Mouse (Mus musculus) lung, postnatal 4 days (tissue): ENCODE results near the gene Dusp1.

Experiments
- DNase-seq, 2 experiments: peaks; one replicate each; pipeline ENCODE4 v3.0.0; 2021

Gene Dusp1

GRCm38 (mm10) chr17:26553033-26553432, 8.9 kb downstream of the Dusp1 start:
- DNase-seq, result no peak

GRCm38 (mm10) chr17:26551104-26551503, 10.8 kb downstream of the Dusp1 start:
- DNase-seq, result no peak

DNA sequence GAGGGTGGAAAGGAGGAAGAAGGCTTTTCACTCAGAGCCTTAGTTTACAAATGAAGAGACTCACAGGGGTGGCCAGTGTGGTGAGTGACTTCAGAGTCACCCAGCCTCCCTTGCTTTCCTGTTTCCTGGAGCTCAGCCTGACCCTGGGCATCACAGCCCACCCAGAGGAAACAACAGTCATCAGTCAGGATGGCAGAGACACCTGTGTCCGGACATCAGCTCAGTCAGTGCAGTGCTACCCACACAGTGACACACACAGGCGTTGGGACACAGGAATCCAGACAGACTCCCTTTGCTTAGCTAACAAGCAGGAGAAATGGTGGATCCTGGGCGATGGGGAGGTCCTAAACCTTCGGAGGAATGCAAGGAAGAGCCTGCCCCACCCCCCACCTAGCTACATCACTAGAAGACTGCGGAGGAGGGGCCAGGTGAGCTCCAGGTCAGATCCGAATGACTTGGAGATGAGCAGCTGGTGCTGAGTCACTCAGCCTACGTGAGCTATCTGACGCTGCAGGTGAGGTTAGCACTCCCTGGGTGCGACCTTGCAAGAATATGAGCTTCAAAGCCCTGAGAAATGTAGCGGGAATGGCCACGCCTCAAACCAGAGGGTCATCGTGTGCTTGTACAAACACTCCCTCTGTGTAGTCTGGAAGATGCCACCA, 12.6 kb downstream of the Dusp1 start:
- DNase-seq, result peak; percentile 54 to 71

DNA sequence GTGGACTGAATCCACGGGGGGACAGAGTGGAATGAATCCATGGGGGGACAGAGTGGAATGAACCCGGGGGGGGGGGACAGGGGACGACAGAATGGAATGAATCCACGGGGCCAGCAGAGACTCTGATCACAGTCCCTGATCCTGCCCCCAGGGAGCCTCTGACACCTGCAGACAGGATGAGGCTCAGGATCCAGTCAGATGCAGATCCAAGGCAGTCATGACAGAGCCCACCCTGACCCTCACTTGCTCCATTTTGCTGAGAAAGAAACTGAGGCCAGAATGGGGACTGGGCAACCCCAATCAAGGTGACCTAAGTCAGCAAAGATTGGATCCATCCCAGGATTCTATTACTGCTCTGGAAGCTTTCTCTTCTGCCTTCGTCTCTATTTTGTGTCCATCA, 13.4 kb downstream of the Dusp1 start:
- DNase-seq, result no peak

GRCm38 (mm10) chr17:26547771-26548170, 14.2 kb downstream of the Dusp1 start:
- peak; percentile 68 to 73 for DNase-seq

DNA sequence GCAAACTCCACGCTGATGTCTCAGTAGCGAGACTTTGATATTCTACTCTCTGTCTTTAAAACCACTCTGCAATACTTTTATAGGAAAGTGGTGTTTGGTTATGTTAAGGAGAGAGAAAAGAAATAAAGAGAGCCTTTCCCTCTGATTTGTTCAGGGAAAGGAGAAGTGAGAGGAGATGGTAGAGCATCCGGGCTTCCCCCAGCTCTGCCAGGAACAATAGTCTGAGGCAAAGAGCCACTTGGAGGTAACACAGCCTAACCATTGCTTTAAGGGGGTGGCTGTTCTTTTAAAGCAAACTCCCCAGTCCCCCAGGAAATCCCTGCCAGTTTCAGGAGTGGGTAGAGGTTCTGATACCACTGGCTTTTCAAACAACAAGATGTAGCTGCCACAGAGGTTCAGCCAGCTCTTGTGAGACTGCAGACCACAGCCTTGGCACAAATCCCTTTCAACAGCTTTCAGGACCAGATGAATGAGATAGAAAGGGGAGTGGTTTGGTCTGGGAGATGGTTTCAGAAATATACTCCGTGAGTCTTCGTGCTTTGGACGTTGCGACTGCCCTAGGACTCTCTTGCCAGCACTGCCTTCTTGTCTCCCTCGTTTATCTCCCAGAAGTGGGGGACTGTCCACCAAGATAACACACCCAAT, 17.5 kb downstream of the Dusp1 start:
- DNase-seq, result no peak

DNA sequence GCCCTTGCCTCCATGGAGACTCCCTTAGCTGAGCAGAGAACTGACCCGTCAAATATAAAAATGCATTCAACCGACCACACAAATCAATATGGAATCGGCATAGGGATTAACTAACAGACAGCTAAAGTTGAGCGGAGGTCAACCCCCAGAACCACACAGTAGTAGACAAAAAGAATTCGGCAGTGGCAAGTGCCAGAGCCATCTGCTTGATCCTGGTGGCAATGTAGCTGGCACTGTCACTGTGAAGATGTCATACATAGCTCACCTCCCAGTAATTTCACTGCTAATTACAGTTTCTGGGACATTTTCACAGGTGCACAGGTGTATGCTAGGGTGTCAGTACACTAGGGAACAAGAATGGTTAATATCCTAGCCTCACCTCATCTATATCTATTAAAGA, 21.8 kb downstream of the Dusp1 start:
- DNase-seq, result no peak

- peak in 1 of 2 experiments; percentile 65 for DNase-seq
These were observed 24.0 kb downstream of the Dusp1 start for GRCm38 (mm10) chr17:26537722-26538471.

GRCm38 (mm10) chr17:26535251-26536136, 26.4 kb downstream of the Dusp1 start:
- DNase-seq, result peak in 1 of 2 experiments; percentile 45

DNA sequence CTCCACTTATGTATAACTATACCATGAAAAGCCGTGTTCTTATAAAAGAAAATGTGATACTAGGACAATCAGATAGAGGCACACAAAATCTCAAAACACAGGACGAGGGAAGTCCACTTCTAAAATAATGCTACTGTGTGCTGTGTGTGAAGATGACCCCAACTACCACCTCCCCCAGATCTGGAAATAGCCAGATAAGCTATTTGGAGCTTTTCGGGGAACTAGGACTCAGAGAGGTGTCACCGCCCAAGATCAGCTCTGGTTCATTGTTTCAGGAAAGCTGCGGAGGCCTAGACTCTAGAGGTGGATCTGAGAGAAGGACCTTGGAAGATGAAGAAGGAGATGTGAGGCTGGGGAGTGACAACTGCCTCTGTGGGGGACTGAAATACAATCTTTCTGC, 27.2 kb downstream of the Dusp1 start:
- no peak for DNase-seq

DNA sequence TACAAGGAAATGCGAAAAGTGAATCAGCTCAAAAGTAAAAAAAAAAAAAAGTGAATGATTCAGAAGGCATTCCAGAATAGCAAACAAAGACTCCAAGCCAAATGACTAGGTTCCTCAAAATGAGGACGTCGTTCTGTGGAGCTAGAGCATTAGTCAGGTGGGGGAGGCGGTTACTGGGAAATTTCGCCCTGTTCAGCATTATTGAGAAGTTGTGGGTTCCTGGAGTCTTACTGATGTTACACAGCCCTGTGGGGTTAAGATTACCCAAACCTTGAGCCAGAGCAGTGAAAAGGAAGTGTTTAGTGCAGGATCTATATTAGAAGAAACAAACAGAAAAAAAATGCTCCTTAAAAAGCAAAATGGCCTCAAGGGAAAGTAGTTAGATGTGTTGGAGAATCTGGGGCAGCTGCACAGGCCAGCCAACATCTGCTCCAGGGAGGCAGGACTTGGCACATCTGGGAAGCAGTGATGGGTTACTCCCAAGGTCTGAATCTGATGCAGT, 28.0 kb downstream of the Dusp1 start:
- DNase-seq, result peak; percentile 62 to 65

DNA sequence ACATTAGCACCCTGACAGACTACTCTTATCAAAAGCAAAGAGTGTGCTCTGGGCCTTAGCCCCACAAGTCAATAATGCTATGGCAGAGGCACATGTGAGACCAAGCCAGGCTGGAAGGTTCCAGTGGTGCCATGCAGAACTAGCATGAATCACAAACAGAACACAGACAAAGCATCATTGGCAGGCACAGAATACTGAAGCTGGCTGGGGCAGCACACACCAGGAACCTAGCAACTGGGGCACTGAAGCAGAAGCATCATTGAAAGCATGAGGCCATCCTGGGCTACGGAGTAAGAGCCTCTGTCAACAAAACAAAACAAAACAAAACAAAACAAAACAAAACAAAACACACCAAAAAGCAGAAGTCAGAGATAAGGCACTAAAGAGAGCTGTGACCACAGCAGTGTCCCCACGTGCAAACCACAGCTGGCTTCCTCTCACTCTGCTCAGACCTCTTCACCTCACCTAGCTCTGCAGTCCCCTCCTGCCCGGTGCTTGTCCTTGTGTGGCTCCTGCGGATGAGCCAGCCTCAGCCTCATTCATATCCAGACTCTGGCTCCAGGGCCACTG, 29.4 kb downstream of the Dusp1 start:
- DNase-seq, result peak; percentile 35 to 36

DNA sequence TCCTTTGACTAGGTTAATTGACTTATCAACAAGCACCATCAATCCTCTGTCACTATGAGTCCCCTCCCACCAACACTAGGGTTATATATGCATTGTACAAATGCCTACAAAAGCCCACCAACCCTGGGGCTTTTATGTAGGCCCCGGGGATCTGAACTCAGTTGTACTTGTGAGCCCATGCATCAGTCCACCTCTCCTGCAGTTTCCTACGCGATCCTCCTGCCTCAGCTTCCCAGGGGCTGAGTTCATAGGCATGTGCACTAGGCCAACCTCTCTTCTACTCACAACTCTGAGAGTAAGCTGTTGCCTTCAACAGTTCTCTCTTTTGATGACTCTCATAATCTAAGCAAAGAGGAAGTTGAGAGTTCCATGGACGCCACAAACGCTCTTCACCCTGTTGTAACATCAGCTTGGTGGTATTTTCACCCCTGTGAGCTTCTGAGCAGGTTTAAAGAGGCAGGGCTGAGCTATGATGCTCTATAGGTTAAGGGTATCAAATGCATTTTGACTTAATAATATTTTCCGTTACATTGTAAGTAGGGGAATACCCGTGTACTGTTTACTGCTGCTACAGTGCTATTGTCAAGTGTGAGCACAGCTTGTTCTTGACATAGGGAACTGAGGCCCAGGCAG, 30.4 kb downstream of the Dusp1 start:
- DNase-seq, result peak in 1 of 2 experiments; percentile 17

- peak; percentile 49 to 71 for DNase-seq
These were observed 31.3 kb downstream of the Dusp1 start for GRCm38 (mm10) chr17:26530590-26531081.

DNA sequence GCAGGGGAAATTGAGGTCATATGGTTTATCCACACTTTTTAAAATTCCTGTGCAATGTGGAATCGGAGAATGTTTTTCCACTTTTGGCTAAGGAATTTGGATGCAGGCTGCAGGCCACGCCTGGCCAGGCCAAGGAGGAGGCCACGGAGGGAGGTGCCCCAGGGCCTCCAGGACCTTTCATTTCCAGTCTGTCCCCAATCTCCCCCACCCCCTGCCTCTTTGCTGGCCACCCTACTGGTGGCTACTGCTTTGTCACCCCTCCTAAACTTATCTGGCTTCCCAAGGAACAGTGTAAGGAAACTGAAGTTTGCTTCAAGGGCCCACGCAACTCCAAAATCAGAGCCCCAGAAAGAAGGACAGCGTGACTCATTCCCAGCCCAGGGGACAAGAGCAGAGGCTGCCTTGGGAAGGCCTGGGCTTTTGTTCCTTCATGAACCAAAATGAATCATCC, 32.1 kb downstream of the Dusp1 start:
- no peak for DNase-seq

- no peak for DNase-seq
These were observed 33.2 kb downstream of the Dusp1 start for GRCm38 (mm10) chr17:26528751-26529150.

GRCm38 (mm10) chr17:26527291-26527690, 34.6 kb downstream of the Dusp1 start:
- no peak for DNase-seq

DNA sequence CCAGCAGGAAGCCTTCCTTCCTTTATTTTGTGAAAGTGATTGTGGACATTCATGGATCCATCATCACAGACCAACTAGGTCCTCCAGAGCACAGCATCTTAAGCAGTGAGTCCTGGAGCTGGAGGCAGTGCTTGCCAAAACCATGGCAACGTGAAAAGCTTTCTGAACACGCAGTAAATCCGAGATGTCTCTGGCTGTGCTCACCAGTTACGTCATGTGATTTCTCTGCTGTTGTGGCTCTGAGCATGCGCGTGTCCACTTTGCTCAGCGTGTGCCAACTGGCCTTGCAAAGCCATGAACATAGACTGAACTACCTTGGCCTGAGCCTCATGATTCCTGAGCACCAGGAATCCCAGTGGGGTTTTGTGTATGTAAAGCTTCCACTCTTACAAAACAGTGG, 36.6 kb downstream of the Dusp1 start:
- peak; percentile 12 to 42 for DNase-seq

DNA sequence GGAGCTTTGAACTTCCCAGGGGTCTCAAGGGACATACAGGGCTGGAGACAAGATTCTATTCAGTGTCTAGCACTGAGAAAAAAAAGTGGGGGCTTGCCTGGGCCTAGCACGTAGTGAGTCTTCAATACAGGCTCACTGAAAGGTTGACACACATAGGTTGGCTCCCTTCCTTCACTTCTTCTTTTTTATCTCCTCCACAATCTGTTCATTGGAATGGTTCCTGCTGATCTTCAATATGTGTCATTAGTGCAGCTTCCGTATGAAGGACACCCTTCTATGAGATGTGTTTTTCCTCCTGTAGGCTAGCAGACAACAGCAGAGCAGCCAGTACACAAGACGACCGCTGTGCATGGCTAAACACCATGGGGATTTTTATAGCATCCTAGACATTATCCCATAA, 37.1 kb downstream of the Dusp1 start:
- DNase-seq, result no peak

DNA sequence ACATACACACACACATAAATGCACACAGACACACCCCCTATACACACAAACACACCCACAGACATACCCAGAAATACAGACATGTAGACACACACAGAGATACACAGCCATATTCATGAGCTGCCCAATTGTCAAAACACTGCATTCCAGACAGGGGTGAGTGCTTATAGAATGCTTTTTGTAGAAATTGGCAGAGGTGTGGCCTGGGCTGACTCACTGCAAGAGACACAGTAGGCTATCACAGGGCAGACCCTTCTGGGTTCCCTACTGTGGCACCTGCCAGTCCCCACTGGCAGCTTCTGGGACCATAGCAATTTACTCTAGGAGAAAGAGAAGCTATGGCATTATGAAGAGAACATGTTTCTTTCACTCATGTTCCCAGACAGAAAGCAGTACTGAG, 37.6 kb downstream of the Dusp1 start:
- no peak for DNase-seq

DNA sequence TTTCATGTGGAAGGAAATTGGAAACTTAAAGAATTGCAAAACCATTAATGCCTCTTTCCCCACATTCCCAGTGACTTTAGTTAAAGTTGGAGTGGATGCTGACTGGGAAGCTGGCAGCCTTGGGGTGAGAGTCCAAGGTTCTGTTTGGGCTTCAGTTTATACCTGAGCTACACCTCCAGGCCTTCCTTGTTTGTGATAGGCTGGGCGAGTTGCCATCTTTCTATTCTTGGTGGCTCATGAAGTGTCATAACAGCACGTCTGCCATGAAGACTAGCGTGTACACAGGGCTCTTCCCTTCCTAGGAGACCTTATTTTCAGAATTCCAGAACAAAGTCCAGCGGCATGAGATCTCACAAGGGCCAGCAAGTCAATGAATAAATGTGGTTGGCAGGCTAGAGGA, 39.2 kb downstream of the Dusp1 start:
- peak in 1 of 2 experiments; percentile 3 for DNase-seq

DNA sequence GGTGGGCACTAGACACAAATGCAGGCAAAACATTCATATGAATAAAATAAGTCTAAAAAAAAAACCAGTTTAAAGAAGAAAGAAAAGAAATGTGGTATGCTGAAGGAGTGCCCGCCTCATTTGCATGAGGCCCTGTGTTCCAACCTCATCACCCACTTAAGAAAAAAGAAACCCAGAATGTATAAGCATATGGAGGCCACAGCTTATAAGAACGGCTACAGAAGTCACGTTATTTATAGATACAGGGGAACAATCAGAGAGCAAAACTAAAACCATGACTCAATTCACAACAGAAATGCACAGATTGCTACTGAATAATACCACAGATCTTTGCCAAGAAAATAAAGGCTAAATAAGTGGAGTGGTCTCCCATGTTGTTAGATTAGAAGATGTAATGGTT, 43.6 kb downstream of the Dusp1 start:
- no peak for DNase-seq
